Mouse (Mus musculus) erythroblast, embryonic 14.5 days (primary cell): ENCODE data around the gene Rnft1.

Experiments
- GATA1 ChIP-seq: IDR thresholded peaks from 2 replicates; pipeline ENCODE4 v1.6.1; 2012; ENCODE audit warnings: low read length, inconsistent platforms, mixed read lengths
- TAL1 ChIP-seq: IDR thresholded peaks from 3 replicates; pipeline ENCODE4 v1.6.1; 2012; ENCODE audit warnings: low read length, inconsistent platforms, mixed read lengths

DNA sequence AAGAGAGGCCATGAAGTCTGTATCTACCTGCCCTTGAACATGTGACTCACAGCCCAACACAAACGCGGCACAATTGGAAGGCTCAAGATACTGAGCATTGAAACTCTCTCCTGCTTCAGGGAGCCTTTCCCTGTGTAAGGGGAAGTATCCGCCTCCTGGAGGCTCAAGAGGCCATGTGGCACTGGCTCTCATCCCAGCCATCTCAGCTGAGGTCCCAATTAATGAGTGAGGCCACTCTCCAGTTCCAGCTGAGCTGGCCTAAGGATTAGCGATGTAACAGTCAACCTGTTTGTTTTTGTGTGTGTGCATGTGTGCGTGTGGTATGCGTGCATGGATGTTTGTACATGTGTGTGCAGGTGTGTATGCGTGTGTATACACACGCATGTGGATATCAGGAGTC, 16.1 kb upstream of the Rnft1 start:
- no peak for TF ChIP-seq TAL1
- no peak for TF ChIP-seq GATA1
